Mouse (Mus musculus): ENCODE measurements at regions not wholly inside any gene's neighbourhood (a gene's known extent, or its start where the extent isn't known, plus 50 kb on each side); places are given as distances from the start of the nearest gene placed in this dataset.

DNA sequence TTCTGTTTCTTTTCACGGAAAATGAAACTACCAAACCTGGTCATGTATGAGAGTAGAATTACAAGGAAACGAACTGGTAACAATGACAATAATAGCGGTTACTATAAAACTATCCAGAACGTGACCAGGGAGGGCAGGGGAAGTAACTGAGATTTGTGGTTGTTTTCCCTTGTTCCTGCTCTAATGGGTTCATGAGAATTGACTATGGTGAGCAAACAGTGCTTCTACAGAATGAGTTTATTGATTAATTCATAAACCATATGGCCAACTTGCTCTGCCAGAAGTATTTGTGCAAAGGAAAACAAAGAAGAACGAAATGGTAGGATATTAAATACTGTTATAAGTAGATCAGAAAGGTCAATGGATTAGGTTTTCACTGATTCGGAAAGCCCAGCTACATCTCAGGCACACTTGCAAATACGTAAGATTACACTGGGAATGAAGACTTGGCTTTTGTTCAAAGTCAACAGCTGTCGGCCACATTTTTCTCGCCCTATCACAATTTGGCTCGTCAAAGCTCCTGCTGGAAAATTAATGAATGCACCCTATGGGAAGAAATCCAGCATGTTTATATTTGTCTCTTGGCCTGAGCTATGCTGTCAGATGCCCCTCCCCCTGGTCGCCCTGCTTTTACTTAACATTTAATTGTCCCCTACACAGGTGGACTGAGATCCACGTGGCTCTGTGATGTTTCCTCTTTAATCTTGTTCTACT, 73.6 kb upstream of the Tent5a start:
- H3K4me2 ChIP-seq, result peak overlapping the region; percentile 24; the same call in 1 of the 2 replicates
- peak; percentile 86; the same call in 1 of the 2 replicates for ATAC-seq (ENCODE audit: borderline replicate concordance, extremely low read depth, low FRiP score, low TSS enrichment)
- no peak overlapping the region for H3K9ac ChIP-seq
- H3K27ac ChIP-seq, result no peak overlapping the region
- no peaks in the 10 kb centered on the region for H3K9me3 ChIP-seq
- WGBS, result 32% methylated on average over 12 of the region's 12 CpGs
- peaks cover 9% of the 10 kb centered on the region for H3K4me1 ChIP-seq
- no peaks in the 10 kb centered on the region for H3K27me3 ChIP-seq
- H3K4me3 ChIP-seq, result no peak overlapping the region
- no peaks in the 10 kb centered on the region for H3K36me3 ChIP-seq

- no peak overlapping the region for H3K4me3 ChIP-seq
- no peak overlapping the region for H3K4me2 ChIP-seq
- ATAC-seq (ENCODE audit: borderline replicate concordance, extremely low read depth, low FRiP score, low TSS enrichment), result no peak
- H3K4me1 ChIP-seq, result no peaks in the 10 kb centered on the region
- H3K9ac ChIP-seq, result no peak overlapping the region
- no peaks in the 10 kb centered on the region for H3K27me3 ChIP-seq
- no peak overlapping the region for H3K27ac ChIP-seq
- no peaks in the 10 kb centered on the region for H3K36me3 ChIP-seq
- 51% methylated on average over 6 of the region's 6 CpGs for WGBS
- H3K9me3 ChIP-seq, result no peaks in the 10 kb centered on the region
Measured at GRCm38 (mm10) chr9:85394975-85395374, 67.8 kb upstream of the Tent5a start.

- no peak for ATAC-seq (ENCODE audit: borderline replicate concordance, extremely low read depth, low FRiP score, low TSS enrichment)
- Histone ChIP-seq H3K4me2 (no peak overlapping the region), H3K27me3 (no peaks in the 10 kb centered on the region), H3K4me1 (no peaks in the 10 kb centered on the region), H3K27ac (no peak overlapping the region), H3K9ac (no peak overlapping the region), H3K36me3 (no peaks in the 10 kb centered on the region), H3K9me3 (no peaks in the 10 kb centered on the region), H3K4me3 (no peak overlapping the region)
- WGBS, result 90% methylated on average over 2 of the region's 2 CpGs
Measured at GRCm38 (mm10) chr9:85391283-85391682, 64.1 kb upstream of the Tent5a start.

- no peaks in the 10 kb centered on the region for H3K9me3 ChIP-seq
- H3K4me1 ChIP-seq, result no peaks in the 10 kb centered on the region
- H3K9ac ChIP-seq, result no peak overlapping the region
- no peak overlapping the region for H3K4me2 ChIP-seq
- H3K27me3 ChIP-seq, result no peaks in the 10 kb centered on the region
- no peaks in the 10 kb centered on the region for H3K36me3 ChIP-seq
- WGBS, result 71% methylated on average over 7 of the region's 7 CpGs
- ATAC-seq (ENCODE audit: borderline replicate concordance, extremely low read depth, low FRiP score, low TSS enrichment), result no peak
- no peak overlapping the region for H3K27ac ChIP-seq
- H3K4me3 ChIP-seq, result no peak overlapping the region
Measured at GRCm38 (mm10) chr9:85388775-85389393, 61.7 kb upstream of the Tent5a start.

GRCm38 (mm10) chr9:85382413-85382812, 55.3 kb upstream of the Tent5a start:
- Histone ChIP-seq H3K27ac (no peak overlapping the region), H3K4me3 (no peak overlapping the region), H3K9ac (no peak overlapping the region), H3K9me3 (no peaks in the 10 kb centered on the region), H3K4me2 (no peak overlapping the region), H3K4me1 (no peaks in the 10 kb centered on the region), H3K36me3 (no peaks in the 10 kb centered on the region), H3K27me3 (no peaks in the 10 kb centered on the region)
- no peak for ATAC-seq (ENCODE audit: borderline replicate concordance, extremely low read depth, low FRiP score, low TSS enrichment)
- WGBS, result 63% methylated on average over 2 of the region's 2 CpGs

DNA sequence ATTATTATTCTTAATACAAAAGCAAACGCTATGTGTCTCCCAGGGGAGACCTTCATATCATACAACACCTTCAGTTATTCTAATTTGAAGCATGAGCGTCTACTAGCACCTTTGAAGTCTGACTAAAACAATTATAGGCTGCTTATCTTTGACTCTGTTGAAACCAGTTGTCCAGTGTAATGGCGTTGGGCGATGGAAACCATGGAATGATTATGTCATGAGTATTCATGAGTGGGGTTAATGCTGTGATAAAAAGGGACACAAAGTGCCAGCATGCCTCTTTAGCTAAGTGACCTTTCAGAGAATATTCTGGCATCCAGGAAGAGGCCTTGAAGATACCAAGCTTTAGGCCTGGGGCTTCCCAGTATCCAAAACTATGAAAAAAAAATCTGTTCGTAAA, 53.6 kb upstream of the Tent5a start:
- no peak for ATAC-seq (ENCODE audit: borderline replicate concordance, extremely low read depth, low FRiP score, low TSS enrichment)
- WGBS, result 37% methylated on average over 5 of the region's 5 CpGs
- no peaks in the 10 kb centered on the region for H3K36me3 ChIP-seq
- no peak overlapping the region for H3K4me3 ChIP-seq
- H3K9ac ChIP-seq, result no peak overlapping the region
- no peak overlapping the region for H3K27ac ChIP-seq
- H3K4me1 ChIP-seq, result no peaks in the 10 kb centered on the region
- H3K9me3 ChIP-seq, result no peaks in the 10 kb centered on the region
- no peaks in the 10 kb centered on the region for H3K27me3 ChIP-seq
- no peak overlapping the region for H3K4me2 ChIP-seq

- Histone ChIP-seq H3K4me3 (no peak overlapping the region), H3K36me3 (no peaks in the 10 kb centered on the region), H3K4me1 (no peaks in the 10 kb centered on the region), H3K27ac (no peak overlapping the region), H3K4me2 (no peak overlapping the region), H3K27me3 (no peaks in the 10 kb centered on the region), H3K9ac (no peak overlapping the region), H3K9me3 (no peaks in the 10 kb centered on the region)
- ATAC-seq (ENCODE audit: borderline replicate concordance, extremely low read depth, low FRiP score, low TSS enrichment), result no peak
- 72% methylated on average over 2 of the region's 2 CpGs for WGBS
Measured at GRCm38 (mm10) chr9:85379135-85379534, 52.0 kb upstream of the Tent5a start.

Data from lung, embryonic 15.5 days (tissue).